Mouse (Mus musculus): Measurements from ENCODE around the gene Irf6.

DNA sequence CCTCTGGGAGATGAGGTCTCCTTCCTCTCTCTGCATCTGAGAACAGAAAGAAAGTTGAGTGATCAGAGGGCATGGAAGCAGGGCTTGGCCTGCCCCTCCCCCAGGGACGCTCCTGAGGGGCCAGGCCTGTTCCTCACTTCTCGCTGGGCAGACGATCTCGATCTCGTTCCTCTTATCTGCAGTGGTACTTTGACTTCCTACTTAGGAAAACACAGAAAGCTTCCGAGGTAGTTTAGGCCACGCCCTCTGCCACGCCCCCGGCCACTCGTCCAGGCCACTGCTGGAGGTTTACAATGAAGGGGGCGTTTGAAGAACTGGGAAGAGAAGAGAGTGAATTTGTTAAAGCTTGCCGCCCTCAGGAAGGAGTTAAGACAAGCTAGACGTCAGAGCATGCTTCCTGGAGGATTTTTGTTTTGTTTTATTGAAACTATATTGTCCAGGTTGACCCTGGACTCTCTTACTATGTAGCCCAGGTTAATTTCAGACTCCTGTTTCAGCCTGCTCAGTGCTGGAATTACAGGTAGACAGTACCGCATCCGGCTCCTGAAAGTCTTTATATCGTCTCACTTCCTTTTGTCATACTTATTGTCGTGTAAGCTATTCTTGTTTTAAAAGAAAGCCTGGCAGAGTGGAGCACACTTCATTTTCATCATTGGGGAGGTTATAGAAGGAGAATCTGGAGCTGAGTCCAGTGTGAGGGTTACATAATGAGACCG lies 7.6 kb downstream of the Irf6 start:
- TF ChIP-seq CTCF (conservative IDR thresholded peaks at IDR 0.05; ENCODE audit: insufficient read depth, insufficient read length, low read depth, low read length) (no peak), POLR2A (IDR thresholded peaks at IDR 0.05; ENCODE audit: low read depth, low read length) (no peak)

Data from kidney, adult 2 months (tissue).